Mouse (Mus musculus): Measurements from ENCODE around the gene Fat3. TPM values are rescaled to one million over a fixed set of nuclear protein-coding genes. Genes with fewer than 3 reads are reported as not detected.
A peak's percentile ranks its signal among the peaks of the same experiment; 100 is the strongest.

Fat3 gene
- polyA plus RNA-seq, 1 experiment from 2014 or later: 16.8 TPM

DNA sequence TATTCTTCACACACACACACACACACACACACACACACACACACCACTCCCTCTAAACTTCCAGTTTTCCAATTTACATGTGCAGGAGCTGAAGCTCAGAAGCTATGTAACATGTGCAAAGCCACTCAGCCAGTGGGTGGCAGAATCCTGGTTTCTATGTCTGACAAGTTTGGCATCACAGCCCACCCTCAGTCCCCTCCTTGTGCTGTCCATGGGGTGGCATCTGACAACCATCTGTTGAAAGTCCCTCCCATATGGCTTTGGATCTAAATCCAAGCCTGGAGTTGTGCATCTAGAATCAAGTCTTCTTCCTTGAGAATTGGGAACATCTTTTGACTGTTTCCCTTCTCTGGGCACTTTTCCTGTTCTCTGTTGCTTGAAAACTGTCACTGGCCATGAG, 464.7 kb downstream of the Fat3 start:
- Histone ChIP-seq H3K4me3 (ENCODE audit: low read depth, low read length) (no peak overlapping the region), H3K27me3 (ENCODE audit: control insufficient read depth, insufficient read depth, low read length) (no peaks in the 10 kb centered on the region), H3K27ac (ENCODE audit: low read depth, low read length) (no peak overlapping the region), H3K9me3 (ENCODE audit: control insufficient read depth, low read length) (no peaks in the 10 kb centered on the region), H3K4me1 (ENCODE audit: control insufficient read depth, insufficient read depth, low read length) (no peaks in the 10 kb centered on the region), H3K4me2 (ENCODE audit: low read depth) (no peak overlapping the region), H3K9ac (ENCODE audit: low read length) (no peak overlapping the region), H3K36me3 (ENCODE audit: control insufficient read depth, insufficient read depth, low read length) (no peaks in the 10 kb centered on the region)
- ATAC-seq (ENCODE audit: insufficient read depth, low FRiP score, low TSS enrichment): no peak
- no peak for DNase-seq (ENCODE audit: low spot score)

DNA sequence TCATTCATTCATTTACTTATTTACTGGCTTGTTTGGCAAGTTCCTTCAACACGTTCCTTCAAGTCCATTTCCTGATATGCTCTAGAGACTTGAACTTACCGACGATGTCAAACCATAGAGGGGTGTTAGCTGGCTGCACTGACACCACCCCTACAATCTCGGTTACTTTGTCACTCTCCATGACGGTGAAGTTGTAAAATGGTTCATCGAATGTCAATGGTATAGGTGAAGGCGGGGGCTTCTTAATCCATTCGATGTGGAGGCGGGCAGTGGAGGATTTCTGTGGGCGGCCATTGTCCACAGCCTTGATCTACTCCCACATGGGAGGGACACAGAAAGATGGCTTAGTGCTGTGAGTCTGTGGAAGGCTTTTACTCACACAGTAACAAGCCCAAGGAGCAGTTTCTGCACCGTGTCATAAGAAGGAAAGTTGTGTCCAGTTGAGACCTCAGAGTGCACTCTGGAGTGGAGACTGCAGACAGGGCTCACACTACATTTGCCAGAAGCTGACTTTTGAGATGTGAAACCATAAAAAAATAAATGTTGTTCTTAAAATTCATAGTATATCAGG, 471.3 kb downstream of the Fat3 start:
- H3K4me3 ChIP-seq (ENCODE audit: low read depth, low read length): no peak overlapping the region
- no peaks in the 10 kb centered on the region for H3K36me3 ChIP-seq (ENCODE audit: control insufficient read depth, insufficient read depth, low read length)
- no peaks in the 10 kb centered on the region for H3K9me3 ChIP-seq (ENCODE audit: control insufficient read depth, low read length)
- DNase-seq (ENCODE audit: low spot score) (no peak), ATAC-seq (ENCODE audit: insufficient read depth, low FRiP score, low TSS enrichment) (no peak)
- no peak overlapping the region for H3K4me2 ChIP-seq (ENCODE audit: low read depth)
- H3K27me3 ChIP-seq (ENCODE audit: control insufficient read depth, insufficient read depth, low read length): no peaks in the 10 kb centered on the region
- H3K4me1 ChIP-seq (ENCODE audit: control insufficient read depth, insufficient read depth, low read length): no peaks in the 10 kb centered on the region
- 74% methylated on average over 11 of the region's 11 CpGs for WGBS
- no peak overlapping the region for H3K27ac ChIP-seq (ENCODE audit: low read depth, low read length)
- no peak overlapping the region for H3K9ac ChIP-seq (ENCODE audit: low read length)

DNA sequence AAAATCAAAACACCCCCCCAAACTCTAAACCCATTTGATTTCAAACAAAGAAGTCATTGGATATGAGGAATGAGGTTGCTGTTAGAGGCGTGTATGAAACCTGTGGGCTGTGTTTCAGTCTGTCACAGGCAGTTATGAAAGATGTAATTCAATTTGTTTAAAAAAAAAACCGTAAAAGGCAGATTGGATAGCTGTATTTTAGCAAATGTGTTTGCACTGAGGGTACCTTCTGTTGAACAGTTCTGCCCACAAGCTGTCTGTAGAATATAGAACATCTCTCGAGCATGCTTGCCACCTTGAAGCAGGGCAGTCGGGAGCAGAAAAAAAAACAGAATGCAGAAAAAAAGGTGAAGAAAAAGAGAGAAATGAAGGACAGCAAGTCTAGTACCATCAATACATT, 472.0 kb downstream of the Fat3 start:
- Histone ChIP-seq H3K27ac (ENCODE audit: low read depth, low read length) (no peak overlapping the region), H3K36me3 (ENCODE audit: control insufficient read depth, insufficient read depth, low read length) (no peaks in the 10 kb centered on the region), H3K27me3 (ENCODE audit: control insufficient read depth, insufficient read depth, low read length) (no peaks in the 10 kb centered on the region), H3K4me2 (ENCODE audit: low read depth) (no peak overlapping the region), H3K4me3 (ENCODE audit: low read depth, low read length) (no peak overlapping the region), H3K9me3 (ENCODE audit: control insufficient read depth, low read length) (no peaks in the 10 kb centered on the region), H3K9ac (ENCODE audit: low read length) (no peak overlapping the region), H3K4me1 (ENCODE audit: control insufficient read depth, insufficient read depth, low read length) (no peaks in the 10 kb centered on the region)
- ATAC-seq (ENCODE audit: insufficient read depth, low FRiP score, low TSS enrichment) (no peak), DNase-seq (ENCODE audit: low spot score) (no peak)
- WGBS: 73% methylated on average over 4 of the region's 4 CpGs

DNA sequence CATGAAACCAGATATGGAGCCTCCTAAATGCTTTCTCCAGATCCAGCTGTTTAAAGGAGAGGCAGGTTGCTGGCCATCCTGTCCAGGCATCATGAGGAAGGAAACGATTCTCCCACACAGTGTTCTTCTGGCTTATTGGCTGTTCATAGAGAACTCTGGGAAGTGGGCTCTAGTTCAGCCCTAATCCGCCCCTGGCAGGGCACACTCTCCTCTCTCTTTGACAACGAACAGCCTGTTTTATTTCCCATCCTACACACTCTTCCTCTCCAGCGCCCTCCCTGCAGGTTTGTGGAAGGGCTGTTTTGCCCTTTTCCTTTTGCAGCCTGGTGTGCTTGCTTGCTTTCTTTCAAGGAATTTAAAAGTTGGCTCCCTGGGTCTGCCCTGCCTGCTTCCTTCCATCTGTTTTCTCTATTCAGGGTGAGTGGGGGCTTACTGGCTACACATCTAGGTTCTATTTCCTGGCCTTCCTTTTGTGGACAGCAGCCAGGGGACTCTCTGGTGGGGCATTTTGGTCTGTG, 472.6 kb downstream of the Fat3 start:
- Histone ChIP-seq H3K4me1 (ENCODE audit: control insufficient read depth, insufficient read depth, low read length) (no peaks in the 10 kb centered on the region), H3K36me3 (ENCODE audit: control insufficient read depth, insufficient read depth, low read length) (no peaks in the 10 kb centered on the region), H3K27me3 (ENCODE audit: control insufficient read depth, insufficient read depth, low read length) (no peaks in the 10 kb centered on the region), H3K9ac (ENCODE audit: low read length) (no peak overlapping the region), H3K4me3 (ENCODE audit: low read depth, low read length) (no peak overlapping the region), H3K4me2 (ENCODE audit: low read depth) (no peak overlapping the region), H3K27ac (ENCODE audit: low read depth, low read length) (no peak overlapping the region), H3K9me3 (ENCODE audit: control insufficient read depth, low read length) (no peaks in the 10 kb centered on the region)
- ATAC-seq (ENCODE audit: insufficient read depth, low FRiP score, low TSS enrichment) (no peak), DNase-seq (ENCODE audit: low spot score) (peak; percentile 18)
- WGBS: 43% methylated on average over 4 of the region's 4 CpGs

DNA sequence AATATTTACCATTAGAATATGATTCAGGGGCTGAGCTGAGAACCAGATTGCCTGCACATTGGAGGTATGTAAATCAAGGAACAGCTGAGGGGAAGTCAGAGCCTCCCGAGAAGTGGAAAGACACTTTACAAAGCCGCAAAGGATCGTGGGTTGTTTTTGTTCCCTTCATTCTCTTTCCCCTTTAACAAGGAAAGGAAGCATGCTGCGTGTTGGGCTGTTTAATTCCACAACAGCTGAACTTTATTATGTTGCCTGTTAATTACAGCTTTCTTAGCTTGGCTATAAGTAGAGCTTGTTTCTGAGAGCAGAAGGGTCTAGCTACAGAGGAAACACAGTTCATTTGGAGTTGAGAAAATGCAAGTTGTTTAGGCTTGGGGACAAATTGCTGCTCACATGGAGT, 475.0 kb downstream of the Fat3 start:
- DNase-seq (ENCODE audit: low spot score) (no peak), ATAC-seq (ENCODE audit: insufficient read depth, low FRiP score, low TSS enrichment) (no peak)
- 64% methylated on average over 4 of the region's 4 CpGs for WGBS
- Histone ChIP-seq H3K9ac (ENCODE audit: low read length) (no peak overlapping the region), H3K4me1 (ENCODE audit: control insufficient read depth, insufficient read depth, low read length) (no peaks in the 10 kb centered on the region), H3K9me3 (ENCODE audit: control insufficient read depth, low read length) (no peaks in the 10 kb centered on the region), H3K27me3 (ENCODE audit: control insufficient read depth, insufficient read depth, low read length) (no peaks in the 10 kb centered on the region), H3K4me3 (ENCODE audit: low read depth, low read length) (no peak overlapping the region), H3K27ac (ENCODE audit: low read depth, low read length) (no peak overlapping the region), H3K36me3 (ENCODE audit: control insufficient read depth, insufficient read depth, low read length) (no peaks in the 10 kb centered on the region), H3K4me2 (ENCODE audit: low read depth) (no peak overlapping the region)

DNA sequence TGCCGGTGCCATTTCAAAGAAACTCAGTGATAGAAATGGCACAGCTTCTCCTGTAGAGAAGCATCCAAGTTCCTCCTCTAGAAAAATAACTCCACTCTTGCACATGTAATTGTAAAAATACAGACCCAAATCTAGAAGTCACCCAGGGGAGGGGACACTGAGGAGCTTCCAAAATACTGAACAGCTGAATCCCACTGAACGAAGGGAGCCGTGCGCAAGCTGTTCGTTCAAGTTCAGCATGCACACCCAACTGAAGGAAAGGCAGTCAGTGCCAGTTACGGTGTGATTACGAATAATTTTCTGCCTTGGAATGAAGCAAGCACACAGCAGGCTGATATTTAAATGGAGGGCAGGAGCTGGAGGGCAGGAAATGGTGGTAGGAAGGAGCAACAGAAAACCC, 476.4 kb downstream of the Fat3 start:
- WGBS: 94% methylated on average over 7 of the region's 7 CpGs
- Histone ChIP-seq H3K9me3 (ENCODE audit: control insufficient read depth, low read length) (no peaks in the 10 kb centered on the region), H3K4me1 (ENCODE audit: control insufficient read depth, insufficient read depth, low read length) (no peaks in the 10 kb centered on the region), H3K27ac (ENCODE audit: low read depth, low read length) (no peak overlapping the region), H3K4me3 (ENCODE audit: low read depth, low read length) (no peak overlapping the region), H3K9ac (ENCODE audit: low read length) (no peak overlapping the region), H3K4me2 (ENCODE audit: low read depth) (no peak overlapping the region), H3K27me3 (ENCODE audit: control insufficient read depth, insufficient read depth, low read length) (no peaks in the 10 kb centered on the region), H3K36me3 (ENCODE audit: control insufficient read depth, insufficient read depth, low read length) (no peaks in the 10 kb centered on the region)
- no peak for ATAC-seq (ENCODE audit: insufficient read depth, low FRiP score, low TSS enrichment)
- DNase-seq (ENCODE audit: low spot score): no peak

DNA sequence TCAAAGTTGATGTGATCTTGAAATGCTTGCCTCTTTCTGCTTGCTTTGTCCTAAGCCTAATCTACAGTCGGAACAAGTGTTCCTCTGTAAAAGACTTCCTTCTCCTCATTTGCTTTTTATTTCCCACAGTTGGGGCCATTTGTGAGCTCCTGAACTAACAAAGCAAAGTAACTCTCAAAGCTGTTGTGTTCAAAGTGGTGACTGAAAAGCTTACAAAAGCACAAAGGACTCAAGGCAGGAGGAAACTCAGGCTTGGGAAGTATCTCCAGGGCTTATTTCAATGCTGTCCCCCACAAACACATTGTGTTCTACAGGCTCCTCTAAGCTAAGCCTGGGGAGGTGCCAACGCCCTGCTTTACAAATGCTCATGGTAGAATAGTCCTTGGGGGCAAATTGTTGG, 487.0 kb downstream of the Fat3 start:
- Histone ChIP-seq H3K4me3 (ENCODE audit: low read depth, low read length) (no peak overlapping the region), H3K36me3 (ENCODE audit: control insufficient read depth, insufficient read depth, low read length) (no peaks in the 10 kb centered on the region), H3K4me2 (ENCODE audit: low read depth) (no peak overlapping the region), H3K27me3 (ENCODE audit: control insufficient read depth, insufficient read depth, low read length) (no peaks in the 10 kb centered on the region), H3K9ac (ENCODE audit: low read length) (no peak overlapping the region), H3K4me1 (ENCODE audit: control insufficient read depth, insufficient read depth, low read length) (no peaks in the 10 kb centered on the region), H3K27ac (ENCODE audit: low read depth, low read length) (no peak overlapping the region), H3K9me3 (ENCODE audit: control insufficient read depth, low read length) (no peaks in the 10 kb centered on the region)
- 38% methylated on average over 2 of the region's 2 CpGs for WGBS
- ATAC-seq (ENCODE audit: insufficient read depth, low FRiP score, low TSS enrichment): no peak
- DNase-seq (ENCODE audit: low spot score): no peak

DNA sequence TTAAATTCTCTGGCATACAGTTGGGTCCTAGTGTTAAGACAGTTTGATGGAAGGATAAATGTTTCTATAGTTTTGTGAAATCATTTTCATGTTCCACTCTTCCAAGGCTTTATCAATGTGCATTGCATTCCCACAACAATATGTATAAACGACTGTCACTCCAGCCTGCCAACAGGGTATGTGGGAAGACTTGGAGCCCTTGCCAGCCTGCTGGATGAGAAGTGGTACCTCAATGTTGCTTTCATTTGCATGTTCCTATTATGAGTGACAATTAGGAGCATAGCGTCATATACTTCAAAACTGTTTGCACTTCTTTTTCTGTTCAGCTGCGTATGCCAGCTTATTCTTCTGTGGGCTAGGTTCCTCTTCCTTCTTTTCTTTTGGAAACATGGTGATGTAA, 489.7 kb downstream of the Fat3 start:
- WGBS: 95% methylated on average over 3 of the region's 3 CpGs
- H3K27ac ChIP-seq (ENCODE audit: low read depth, low read length): no peak overlapping the region
- no peaks in the 10 kb centered on the region for H3K9me3 ChIP-seq (ENCODE audit: control insufficient read depth, low read length)
- no peak overlapping the region for H3K4me2 ChIP-seq (ENCODE audit: low read depth)
- H3K4me3 ChIP-seq (ENCODE audit: low read depth, low read length): no peak overlapping the region
- H3K4me1 ChIP-seq (ENCODE audit: control insufficient read depth, insufficient read depth, low read length): no peaks in the 10 kb centered on the region
- DNase-seq (ENCODE audit: low spot score) (no peak), ATAC-seq (ENCODE audit: insufficient read depth, low FRiP score, low TSS enrichment) (no peak)
- no peak overlapping the region for H3K9ac ChIP-seq (ENCODE audit: low read length)
- H3K36me3 ChIP-seq (ENCODE audit: control insufficient read depth, insufficient read depth, low read length): no peaks in the 10 kb centered on the region
- H3K27me3 ChIP-seq (ENCODE audit: control insufficient read depth, insufficient read depth, low read length): no peaks in the 10 kb centered on the region

DNA sequence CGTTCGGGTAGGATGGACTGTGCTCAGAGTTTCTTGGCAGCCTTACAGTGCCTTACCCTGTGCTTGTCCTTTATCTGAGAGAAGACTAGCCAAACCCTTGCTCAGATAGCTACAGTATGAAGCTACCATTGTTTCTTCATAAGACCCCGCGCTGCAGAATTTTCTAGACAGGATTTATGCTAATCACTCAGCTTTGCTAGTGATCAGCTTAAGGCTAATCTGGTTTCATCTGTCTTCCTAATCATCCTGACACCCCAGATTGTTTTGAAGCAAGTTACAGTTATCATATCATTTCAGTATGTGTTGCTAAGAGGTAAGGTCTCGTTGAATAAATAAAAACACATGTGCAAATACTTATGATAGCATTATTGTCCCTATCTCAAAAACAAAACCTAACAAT, 493.6 kb downstream of the Fat3 start:
- Histone ChIP-seq H3K27me3 (ENCODE audit: control insufficient read depth, insufficient read depth, low read length) (no peaks in the 10 kb centered on the region), H3K9ac (ENCODE audit: low read length) (no peak overlapping the region), H3K9me3 (ENCODE audit: control insufficient read depth, low read length) (no peaks in the 10 kb centered on the region), H3K4me2 (ENCODE audit: low read depth) (no peak overlapping the region), H3K4me1 (ENCODE audit: control insufficient read depth, insufficient read depth, low read length) (no peaks in the 10 kb centered on the region), H3K27ac (ENCODE audit: low read depth, low read length) (no peak overlapping the region), H3K4me3 (ENCODE audit: low read depth, low read length) (no peak overlapping the region), H3K36me3 (ENCODE audit: control insufficient read depth, insufficient read depth, low read length) (no peaks in the 10 kb centered on the region)
- WGBS: 92% methylated on average over 5 of the region's 5 CpGs
- no peak for DNase-seq (ENCODE audit: low spot score)
- ATAC-seq (ENCODE audit: insufficient read depth, low FRiP score, low TSS enrichment): no peak

All from neural tube, embryonic 11.5 days (tissue).